Mouse (Mus musculus) cerebellum, postnatal 14 days (tissue): ENCODE measurements around the gene Pnmal1.

Source experiments
- DNase-seq, 2 experiments: peaks; one replicate each; pipeline ENCODE4 v3.0.0; 2021; ENCODE audit warnings: mixed read lengths in 2 of 2

Pnmal1 gene

GRCm38 (mm10) chr7:16953776-16954175, 5.7 kb upstream of the Pnmal1 start:
- peak; percentile 38 to 45 for DNase-seq

GRCm38 (mm10) chr7:16955712-16956111, 3.8 kb upstream of the Pnmal1 start:
- DNase-seq: no peak

- peak in 1 of 2 experiments; percentile 44 for DNase-seq
These were observed 2.8 kb upstream of the Pnmal1 start for GRCm38 (mm10) chr7:16956410-16957265.

GRCm38 (mm10) chr7:16961678-16962077, 2.2 kb downstream of the Pnmal1 start:
- no peak for DNase-seq

- DNase-seq: no peak
These were observed 8.9 kb downstream of the Pnmal1 start for GRCm38 (mm10) chr7:16968414-16968813.

- DNase-seq: no peak
These were observed 11.7 kb downstream of the Pnmal1 start for GRCm38 (mm10) chr7:16971160-16971559.

GRCm38 (mm10) chr7:16974018-16974417, 14.5 kb downstream of the Pnmal1 start:
- DNase-seq: peak in 1 of 2 experiments; percentile 66

- DNase-seq: no peak
These were observed 16.8 kb downstream of the Pnmal1 start for GRCm38 (mm10) chr7:16976298-16976697.

GRCm38 (mm10) chr7:16978173-16978572, 18.7 kb downstream of the Pnmal1 start:
- DNase-seq: no peak

GRCm38 (mm10) chr7:16978593-16978992, 19.1 kb downstream of the Pnmal1 start:
- no peak for DNase-seq

- DNase-seq: peak; percentile 46 to 64
These were observed 20.9 kb downstream of the Pnmal1 start for GRCm38 (mm10) chr7:16980348-16980747.

- DNase-seq: peak; percentile 88 to 90
These were observed 23.5 kb downstream of the Pnmal1 start, which contains the start of gene Gm42372 for GRCm38 (mm10) chr7:16982859-16983568. TSS of gene Gm42372 (plus strand) at chr7:16983086.

GRCm38 (mm10) chr7:16987541-16988149, 28.2 kb downstream of the Pnmal1 start:
- DNase-seq: no peak

- peak in 1 of 2 experiments; percentile 67 for DNase-seq
These were observed 28.9 kb downstream of the Pnmal1 start for GRCm38 (mm10) chr7:16988405-16988804.

GRCm38 (mm10) chr7:16990006-16990744, 30.7 kb downstream of the Pnmal1 start:
- no peak for DNase-seq

GRCm38 (mm10) chr7:16991681-16992450, 32.4 kb downstream of the Pnmal1 start:
- DNase-seq: no peak

- DNase-seq: no peak
These were observed 33.0 kb downstream of the Pnmal1 start, which contains the start of gene Ccdc8 for GRCm38 (mm10) chr7:16992451-16992807. TSS of gene Ccdc8 (plus strand) at chr7:16992708.

- DNase-seq: no peak
These were observed 34.3 kb downstream of the Pnmal1 start for GRCm38 (mm10) chr7:16993651-16994399.

GRCm38 (mm10) chr7:16994400-16994799, 34.9 kb downstream of the Pnmal1 start:
- no peak for DNase-seq

- no peak for DNase-seq
These were observed 35.9 kb downstream of the Pnmal1 start for GRCm38 (mm10) chr7:16995345-16995744.

- no peak for DNase-seq
These were observed 39.8 kb downstream of the Pnmal1 start for GRCm38 (mm10) chr7:16999233-16999632.
